Mouse (Mus musculus) lung, postnatal 36 days (tissue): ENCODE measurements around the gene Svopl.

ENCODE experiments used
- DNase-seq: peaks from one replicate; pipeline ENCODE4 v3.0.0; 2022; ENCODE audit warnings: mixed read lengths

The Svopl gene

GRCm38 (mm10) chr6:38046838-38047237, at the start of gene Svopl:
TSS of gene Svopl (minus strand) at chr6:38046996.
- no peak for DNase-seq

- DNase-seq: no peak
Observed at GRCm38 (mm10) chr6:38094701-38095100, 47.9 kb upstream of the Svopl start.

GRCm38 (mm10) chr6:38092539-38092938, 45.7 kb upstream of the Svopl start:
- no peak for DNase-seq

DNA sequence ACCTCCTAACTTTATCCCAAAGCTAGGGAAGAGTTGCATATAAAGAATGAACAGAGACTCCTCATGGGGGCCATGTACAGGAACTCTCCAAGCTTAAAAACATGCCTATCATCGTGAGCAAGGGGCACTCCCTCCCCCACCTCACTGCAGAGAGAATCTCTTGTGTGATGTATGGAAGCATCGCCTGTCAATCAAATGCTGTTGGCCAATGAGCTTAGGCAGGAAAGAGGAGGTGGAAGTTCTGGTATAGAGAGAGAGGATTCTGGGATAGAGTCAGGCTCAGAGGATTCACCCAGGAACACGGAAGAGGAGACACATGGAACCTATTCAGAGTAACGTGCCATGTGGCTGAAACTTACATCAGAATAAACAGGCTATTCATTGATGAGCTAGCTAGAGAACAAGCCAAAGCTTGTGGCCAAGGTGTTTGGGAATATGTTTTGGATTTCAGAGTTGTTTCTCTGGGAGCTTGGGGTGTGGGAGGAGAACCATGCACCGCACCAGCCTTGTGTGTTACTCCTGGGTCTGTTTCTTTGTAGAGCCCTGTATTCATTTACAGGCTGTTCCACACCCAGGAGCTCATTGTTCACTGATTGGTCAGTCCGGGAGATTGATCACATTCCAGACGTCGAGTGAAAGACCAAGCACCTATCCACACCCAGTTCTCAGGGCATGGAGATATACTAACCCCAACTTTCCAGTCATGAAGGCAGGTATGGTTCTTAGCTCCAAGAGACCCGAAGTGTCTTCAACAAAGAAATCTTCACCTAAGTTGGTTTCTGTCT, 40.6 kb upstream of the Svopl start:
- no peak for DNase-seq

- no peak for DNase-seq
Observed at GRCm38 (mm10) chr6:38083204-38083603, 36.4 kb upstream of the Svopl start.

DNA sequence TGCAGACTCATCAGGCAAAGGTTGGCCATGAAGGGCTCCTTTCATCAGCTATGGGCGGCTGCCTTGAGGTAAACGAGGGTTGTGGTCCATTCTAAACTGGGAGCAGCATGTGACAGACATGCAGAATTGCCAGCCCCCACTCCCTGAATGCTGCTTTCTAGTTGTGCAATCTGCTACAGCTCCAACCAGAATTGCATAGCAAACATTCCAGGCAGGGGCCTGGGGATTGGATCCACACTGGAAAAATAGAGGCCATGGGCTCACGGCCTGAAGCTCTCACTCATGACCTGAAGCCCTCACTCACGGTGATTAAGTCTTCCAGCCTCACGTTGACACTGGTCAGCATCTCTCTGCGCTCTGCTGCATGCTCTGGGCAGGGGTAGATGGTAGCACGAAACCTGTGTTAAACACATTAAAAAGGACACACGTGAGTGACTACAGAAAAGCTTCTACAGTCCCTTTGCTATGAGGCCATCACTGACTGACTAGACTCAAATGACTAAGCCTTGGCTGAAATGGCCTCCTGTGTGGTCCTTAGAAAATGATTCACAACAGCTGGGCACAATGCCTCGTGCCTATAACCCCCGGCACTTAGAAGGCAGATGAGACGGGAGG, 35.0 kb upstream of the Svopl start:
- DNase-seq: peak; percentile 48

DNA sequence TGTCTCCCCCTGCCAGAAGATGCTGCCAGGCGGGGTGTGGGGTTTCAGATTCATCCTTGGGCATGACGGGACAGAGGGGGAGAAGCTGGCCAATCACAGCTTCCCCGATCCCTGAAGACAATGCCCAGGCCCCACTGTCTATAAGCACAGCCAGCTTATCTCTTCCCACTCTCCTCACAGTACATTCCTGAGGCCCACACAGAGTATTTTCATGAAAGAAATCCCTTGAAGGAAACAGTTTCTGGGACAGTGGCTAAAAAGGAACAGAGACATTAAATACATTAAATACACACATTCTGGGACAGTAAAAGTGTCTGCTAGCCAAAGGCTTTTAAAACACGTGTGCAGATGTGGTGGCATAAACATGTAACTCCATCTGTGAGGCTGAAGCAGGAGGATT, 33.6 kb upstream of the Svopl start:
- no peak for DNase-seq

GRCm38 (mm10) chr6:38073592-38073991, 26.8 kb upstream of the Svopl start:
- DNase-seq: no peak

- DNase-seq: no peak
Observed at GRCm38 (mm10) chr6:38072137-38072796, 25.5 kb upstream of the Svopl start.

GRCm38 (mm10) chr6:38071256-38071655, 24.5 kb upstream of the Svopl start:
- DNase-seq: no peak

DNA sequence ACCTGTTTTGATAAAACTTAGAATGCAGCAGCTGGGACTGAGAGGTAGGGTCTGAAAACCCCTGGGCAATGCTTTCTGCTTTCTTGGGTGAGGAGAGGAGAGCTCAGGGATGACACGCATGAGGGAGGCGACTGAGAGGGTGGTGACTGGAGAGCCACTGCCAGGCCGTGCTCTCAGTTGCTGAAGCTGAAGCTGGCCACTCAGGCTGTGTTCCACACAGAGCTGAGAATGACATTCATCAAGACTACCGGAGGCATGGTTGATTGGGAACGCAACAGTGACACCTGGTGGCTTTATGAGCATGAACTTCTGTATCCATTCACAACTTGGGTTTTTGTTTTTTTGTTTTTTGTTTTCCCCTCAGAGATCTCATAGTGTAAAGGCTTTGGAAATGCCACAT, 19.4 kb upstream of the Svopl start:
- DNase-seq: peak; percentile 77

DNA sequence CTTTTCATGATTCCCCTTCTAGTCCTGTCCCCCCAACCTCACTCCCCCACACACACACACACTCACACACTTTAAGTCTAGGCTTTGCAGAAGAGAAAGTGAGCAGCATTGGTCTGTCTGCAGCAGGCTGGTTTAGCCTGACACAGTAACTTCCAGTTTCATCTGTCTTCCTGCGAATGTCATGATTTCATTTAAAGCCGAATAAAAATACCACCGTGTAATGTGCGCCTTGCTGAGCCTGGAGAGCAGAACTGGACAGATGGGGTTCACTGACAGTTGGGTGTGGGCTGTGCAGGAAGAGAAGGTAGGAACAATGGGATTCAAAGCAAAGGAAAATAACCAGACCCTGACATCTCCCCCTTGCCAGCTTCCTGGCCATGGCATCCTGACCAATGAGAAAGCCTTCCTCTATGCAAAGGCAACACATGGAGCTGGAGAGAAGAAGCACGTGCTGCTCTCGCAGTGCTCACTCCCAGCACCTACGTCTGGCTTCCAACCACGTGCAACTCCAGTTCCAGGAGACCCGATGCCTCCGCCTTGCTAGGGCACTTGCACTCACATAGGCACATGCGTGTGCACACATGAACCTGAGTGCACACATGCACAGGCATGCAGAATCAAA, 18.8 kb upstream of the Svopl start:
- no peak for DNase-seq

GRCm38 (mm10) chr6:38065122-38065500, 18.3 kb upstream of the Svopl start:
- no peak for DNase-seq

GRCm38 (mm10) chr6:38064621-38065020, 17.8 kb upstream of the Svopl start:
- no peak for DNase-seq

DNA sequence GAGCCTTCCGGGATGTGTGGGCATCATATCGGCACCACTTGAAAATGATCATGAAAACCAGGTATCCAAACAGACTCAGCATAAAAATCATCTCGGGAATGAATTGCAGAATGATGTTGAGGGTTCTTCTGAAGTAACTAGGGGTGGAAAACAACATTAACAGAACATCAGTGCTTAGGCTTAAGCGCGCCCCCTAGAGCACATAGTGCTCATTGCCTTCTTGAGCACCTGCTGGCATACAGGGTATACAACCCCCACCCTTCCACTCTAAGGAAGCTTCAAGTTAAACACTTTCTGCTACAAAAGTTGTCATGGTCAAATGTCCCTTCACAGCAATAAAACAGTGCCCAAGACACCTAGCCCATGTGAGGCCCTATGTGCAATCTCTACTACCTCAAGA, 12.0 kb upstream of the Svopl start:
- DNase-seq: peak; percentile 25

- DNase-seq: no peak
Observed at GRCm38 (mm10) chr6:38055471-38056330, 8.9 kb upstream of the Svopl start.

GRCm38 (mm10) chr6:38049601-38050000, 2.8 kb upstream of the Svopl start:
- no peak for DNase-seq

DNA sequence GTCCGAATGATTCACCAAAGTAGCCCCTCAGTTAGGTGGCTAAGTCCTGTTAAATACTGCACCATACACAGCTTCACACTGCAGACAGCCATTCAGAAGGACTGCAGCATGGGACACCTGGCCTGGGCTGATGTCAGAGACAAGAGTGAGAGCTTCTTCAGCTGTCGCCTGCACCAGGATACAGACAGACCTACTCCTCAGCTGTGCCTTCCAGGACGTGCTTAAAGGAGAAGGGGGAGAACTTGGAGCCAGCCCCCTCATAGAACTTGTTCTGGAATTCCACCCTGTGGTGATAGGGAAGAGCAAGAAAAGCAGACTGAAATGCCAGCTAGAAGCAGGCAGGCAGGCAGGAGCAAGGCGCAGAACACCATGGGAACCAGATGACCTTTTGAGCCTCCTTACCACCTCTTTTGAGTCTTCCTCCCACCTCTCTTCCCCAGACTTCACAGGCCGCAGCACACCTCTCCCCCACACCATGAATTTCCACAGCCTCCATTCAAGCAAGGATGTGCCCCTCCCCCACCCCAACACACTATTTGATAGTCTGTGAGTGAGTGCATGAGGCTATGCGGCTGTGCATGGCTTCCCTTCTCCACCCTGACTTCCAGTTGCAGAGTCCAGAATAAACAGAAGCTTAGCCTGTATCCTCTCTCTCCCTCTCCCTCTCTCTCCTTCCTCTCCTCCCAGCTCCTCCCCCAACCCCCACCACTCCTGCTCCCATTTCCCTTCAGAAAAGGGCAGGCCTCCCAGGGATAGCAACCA, 2.2 kb upstream of the Svopl start:
- DNase-seq: peak; percentile 28

DNA sequence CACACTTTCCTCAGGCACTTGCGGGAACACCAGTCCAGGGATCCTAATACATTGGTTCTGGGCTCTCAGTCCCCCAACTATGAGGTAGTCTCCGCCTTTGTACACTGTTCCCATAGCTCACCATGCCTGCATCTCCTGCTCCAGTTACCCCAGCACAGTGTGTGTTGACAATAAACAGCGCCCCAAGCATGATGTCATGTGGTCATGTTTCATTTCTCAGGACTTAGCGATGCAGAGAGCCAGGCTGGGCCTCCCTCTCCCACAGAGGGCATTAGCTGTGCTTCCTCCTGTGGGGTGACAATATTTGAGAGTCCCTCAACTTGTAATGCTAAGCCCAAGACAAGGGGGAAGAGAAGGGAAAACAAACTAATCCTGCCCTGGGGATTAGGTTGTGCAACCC, 1.2 kb upstream of the Svopl start:
- DNase-seq: no peak

DNA sequence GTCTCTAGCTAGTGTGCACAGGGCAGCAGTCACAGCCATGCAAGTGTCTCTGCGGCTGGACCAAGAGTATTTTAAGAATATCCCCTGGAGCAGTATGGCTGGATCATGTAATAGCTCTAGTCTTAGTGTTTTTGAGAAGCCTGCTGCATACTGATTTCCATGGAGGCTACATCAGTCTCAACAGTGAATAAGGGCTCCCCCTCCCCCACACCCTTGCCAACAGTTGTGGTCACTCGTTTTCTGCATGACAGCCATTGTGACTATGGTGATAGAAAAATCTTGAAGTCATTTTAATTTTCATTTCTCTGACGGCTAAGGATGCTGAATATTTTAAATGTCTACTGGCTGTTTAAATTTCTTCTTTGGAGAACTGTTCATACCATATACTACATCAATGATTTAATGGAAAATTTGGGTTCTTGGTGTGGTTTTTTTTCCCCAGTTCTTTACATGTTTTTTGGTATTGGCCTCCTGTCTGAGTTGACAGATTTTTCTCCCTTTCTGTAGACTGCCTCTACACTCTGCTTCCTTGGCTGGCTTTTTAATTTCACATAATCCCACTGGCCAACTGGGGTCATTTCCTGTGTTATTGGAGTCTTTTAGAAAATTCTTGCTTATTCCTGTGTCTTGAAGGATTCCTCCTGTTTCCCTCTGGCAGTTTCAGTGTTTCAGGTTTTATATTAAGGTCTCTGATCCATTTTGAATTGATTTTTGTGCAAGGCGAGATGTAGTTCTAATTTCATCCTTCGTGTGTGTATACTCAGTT, 13.8 kb downstream of the Svopl start:
- DNase-seq: peak; percentile 38

DNA sequence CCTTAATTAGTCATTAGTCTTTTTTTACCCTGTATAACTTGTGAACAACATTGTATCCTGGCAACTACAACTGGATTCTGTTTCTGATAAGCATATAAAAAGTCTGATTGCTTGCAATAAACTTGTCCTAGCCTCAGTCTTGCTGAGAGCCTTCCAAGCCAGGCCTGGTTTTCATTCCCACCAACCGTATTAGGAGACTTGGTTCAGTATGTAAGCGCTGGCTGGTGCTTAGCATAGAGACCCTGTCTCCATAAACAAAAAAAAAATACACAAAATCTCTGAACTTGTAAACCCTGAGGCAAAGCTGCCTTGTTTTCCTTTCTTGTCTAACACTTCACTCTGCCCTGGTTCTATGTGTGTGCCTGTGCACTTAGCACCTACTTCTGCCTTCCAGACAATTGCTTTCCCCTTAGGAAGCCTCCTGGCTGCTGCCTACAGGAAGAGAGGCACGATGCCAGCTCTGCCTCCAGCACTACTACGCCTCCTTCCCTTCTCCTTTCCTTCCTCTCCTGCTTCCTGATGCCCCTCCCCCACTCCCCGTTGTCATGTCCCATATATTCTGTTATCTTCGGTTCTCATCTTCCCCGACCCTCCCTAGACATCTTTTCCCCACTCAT, 14.8 kb downstream of the Svopl start:
- DNase-seq: peak; percentile 46
